20 mouse cellular contexts compared by ENCODE assay signal in genomic region chr7:45105491-45105890, GRCm38 (mm10). TPM values are rescaled to one million over a fixed set of nuclear protein-coding genes. Genes with fewer than 3 reads are reported as not detected.
"Had no signal": no experiment of that assay in that cellular context is flagged by ENCODE, and none has a peak within 500 bp of the region (broad histone marks: within the 10 kb centered on the region; RNA-seq: fewer than 3 reads in every experiment).

No protein-coding gene starts in this region.

- H3K4me3 ChIP-seq: kidney, embryonic 15.5 days; limb, embryonic 13.5 days; liver, embryonic 12.5 days; liver, embryonic 15.5 days; midbrain, embryonic 12.5 days; myocyte; neural tube, embryonic 13.5 days; stomach, embryonic 15.5 days had no signal

- H3K27me3 ChIP-seq: kidney, embryonic 15.5 days; limb, embryonic 13.5 days; liver, embryonic 12.5 days; liver, embryonic 15.5 days; midbrain, embryonic 12.5 days; neural tube, embryonic 13.5 days; stomach, embryonic 15.5 days had no signal

- H3K9me3 ChIP-seq: kidney, embryonic 15.5 days; limb, embryonic 13.5 days; liver, embryonic 12.5 days; liver, embryonic 15.5 days; midbrain, embryonic 12.5 days; neural tube, embryonic 13.5 days; stomach, embryonic 15.5 days had no signal

- ATAC-seq: liver, embryonic 12.5 days; midbrain, embryonic 16.5 days had no signal

- H3K4me2 ChIP-seq: kidney, embryonic 15.5 days; limb, embryonic 13.5 days; liver, embryonic 12.5 days; liver, embryonic 15.5 days; midbrain, embryonic 12.5 days; neural tube, embryonic 13.5 days; stomach, embryonic 15.5 days had no signal

- H3K27ac ChIP-seq: kidney, embryonic 15.5 days; limb, embryonic 13.5 days; liver, embryonic 12.5 days; liver, embryonic 15.5 days; midbrain, embryonic 12.5 days; neural tube, embryonic 13.5 days; stomach, embryonic 15.5 days had no signal

- DNase-seq: kidney, adult 8-10 months; kidney, postnatal 10 days; kidney, postnatal 36 days; left cerebral cortex, postnatal 4 days; liver; lung, adult 18-20 months; lung, postnatal 14 days; lung, postnatal 4 days; spleen, adult 18-20 months; thymus, adult 18-20 months; thymus, postnatal 36 days had no signal

- H3K9ac ChIP-seq: kidney, embryonic 15.5 days; limb, embryonic 13.5 days; liver, embryonic 12.5 days; liver, embryonic 15.5 days; midbrain, embryonic 12.5 days; neural tube, embryonic 13.5 days; stomach, embryonic 15.5 days had no signal

- H3K36me3 ChIP-seq: kidney, embryonic 15.5 days; limb, embryonic 13.5 days; liver, embryonic 12.5 days; liver, embryonic 15.5 days; midbrain, embryonic 12.5 days; neural tube, embryonic 13.5 days; stomach, embryonic 15.5 days had no signal

RNA-seq across cellular contexts. Expression of gene Gm45713, which starts 30.5 kb away (rescaled TPM):
- polyA plus RNA-seq: kidney, embryonic 15.5 days; liver, embryonic 15.5 days; midbrain, embryonic 16.5 days had no signal
